Mouse (Mus musculus) layer of hippocampus, adult 18-20 months (tissue): ENCODE data around the gene Calm2. TPM values are rescaled to one million over a fixed set of nuclear protein-coding genes. Genes with fewer than 3 reads are reported as not detected.
A peak's percentile ranks its signal among the peaks of the same experiment; 100 is the strongest.

Experiments used
- DNase-seq, 2 experiments: peaks; one replicate each; pipeline ENCODE4 v3.0.0; 2022; ENCODE audit warnings: low spot score in 2 of 2
- total RNA-seq, 2 experiments: library from RNA; stranded (reverse); gene quantifications; 2 replicates each; pipeline ENCODE4 v1.2.3; 2021

Gene Calm2
- total RNA-seq, 2 experiments from 2014 or later: 2,186 to 2,300 TPM

DNA sequence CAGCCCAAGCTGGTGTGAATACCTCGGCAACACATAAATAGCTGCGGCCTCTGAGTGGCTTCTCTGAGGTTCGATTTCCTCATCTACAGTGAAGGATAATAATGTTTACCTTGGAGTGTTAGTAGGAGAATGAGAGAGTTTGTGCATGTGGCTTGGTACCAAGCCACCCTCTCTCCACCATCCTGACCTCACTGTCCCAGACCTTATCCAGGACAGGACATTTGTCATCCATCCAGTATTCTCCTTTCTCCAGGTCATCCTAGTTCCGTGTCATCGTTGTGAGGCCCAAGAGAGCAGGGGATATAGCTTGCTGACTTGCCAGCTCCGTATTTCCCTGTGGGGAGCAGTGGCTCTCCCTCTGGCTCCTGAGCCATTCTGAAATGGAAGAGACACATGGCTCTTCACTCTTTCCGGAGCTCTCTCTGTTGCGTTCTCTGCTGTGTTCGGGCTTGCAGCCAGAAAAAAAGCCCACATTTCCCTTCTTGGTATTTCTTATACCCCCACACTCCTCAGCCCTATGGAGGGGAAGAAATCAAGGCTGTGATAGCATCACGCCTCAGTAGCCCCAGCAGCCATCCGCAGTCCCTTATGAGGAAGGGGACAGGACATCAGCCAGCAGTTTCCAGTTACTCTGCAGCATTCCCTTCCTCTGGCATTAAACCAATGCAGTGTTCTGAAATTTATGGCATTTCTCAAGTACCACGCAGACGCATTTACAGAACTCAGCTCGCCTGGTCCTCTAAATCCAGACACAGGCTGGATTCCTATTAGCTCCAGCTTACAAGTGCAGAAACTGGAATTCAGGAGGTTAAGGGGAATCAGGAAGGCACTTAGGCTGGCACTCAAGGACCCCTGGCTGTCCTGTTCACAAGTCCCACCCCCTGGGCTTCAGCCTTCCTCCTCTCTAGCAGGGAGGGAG, 13.3 kb upstream of the Calm2 start:
- peak; percentile 44 to 78 for DNase-seq

DNA sequence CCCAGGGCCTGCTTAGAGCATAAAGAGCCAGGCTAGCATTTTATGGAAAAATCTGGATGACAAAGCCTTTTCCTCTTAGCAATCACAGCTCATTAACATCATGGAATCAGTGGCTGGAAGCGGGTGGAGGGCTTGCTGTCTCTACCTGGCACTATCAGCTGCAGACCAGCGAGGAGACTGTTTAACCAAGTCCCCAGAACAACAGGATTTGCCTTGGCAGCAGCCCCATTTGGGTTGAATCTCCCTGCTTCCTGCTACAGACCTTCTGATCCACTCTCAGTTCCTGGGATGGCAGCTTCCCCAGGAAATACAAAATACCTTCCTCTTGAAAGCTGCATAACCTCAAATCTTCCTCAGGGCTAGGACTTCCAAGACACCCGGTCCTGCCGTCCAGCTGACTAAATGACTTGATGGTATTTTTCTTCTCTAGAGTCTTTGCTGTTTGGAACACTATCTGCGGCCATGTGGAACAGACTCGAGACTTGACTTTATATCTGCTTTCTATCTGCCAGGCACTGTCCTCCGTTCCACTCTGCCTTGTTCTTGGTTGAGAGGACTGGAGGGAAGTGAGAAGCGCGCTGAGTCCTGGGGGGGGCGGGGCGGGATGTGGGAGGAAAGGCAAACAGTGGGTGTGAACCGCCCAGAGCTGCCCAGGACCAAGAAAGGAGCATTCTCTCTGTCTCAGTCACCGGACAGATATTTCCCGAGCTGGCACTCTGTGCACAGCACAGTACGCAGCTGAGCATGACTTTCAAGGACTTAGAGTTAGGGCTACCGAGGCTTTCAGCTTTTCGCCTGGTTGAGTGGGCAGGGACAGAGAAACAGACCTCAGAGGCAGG, 12.4 kb upstream of the Calm2 start:
- peak in 1 of 2 experiments; percentile 30 for DNase-seq

DNA sequence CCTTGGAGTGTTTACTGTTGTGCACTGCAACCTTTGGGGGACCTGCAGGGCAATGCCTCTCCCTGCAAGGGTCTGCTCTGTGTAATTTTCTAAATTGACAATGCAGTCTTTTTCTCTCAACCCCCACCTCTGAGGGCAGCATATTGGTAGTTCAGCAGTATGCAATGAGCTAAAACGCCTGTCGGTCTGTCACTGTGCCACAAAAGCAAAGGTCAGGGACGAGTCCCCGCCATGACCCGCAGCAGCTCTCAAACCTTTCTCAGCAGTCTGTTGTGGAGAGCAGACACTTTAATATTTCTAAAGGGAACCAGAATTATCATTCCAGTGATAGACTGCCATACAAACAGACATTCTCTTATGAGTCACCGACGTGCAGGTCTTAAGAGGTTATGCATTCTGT, 11.2 kb upstream of the Calm2 start:
- no peak for DNase-seq

DNA sequence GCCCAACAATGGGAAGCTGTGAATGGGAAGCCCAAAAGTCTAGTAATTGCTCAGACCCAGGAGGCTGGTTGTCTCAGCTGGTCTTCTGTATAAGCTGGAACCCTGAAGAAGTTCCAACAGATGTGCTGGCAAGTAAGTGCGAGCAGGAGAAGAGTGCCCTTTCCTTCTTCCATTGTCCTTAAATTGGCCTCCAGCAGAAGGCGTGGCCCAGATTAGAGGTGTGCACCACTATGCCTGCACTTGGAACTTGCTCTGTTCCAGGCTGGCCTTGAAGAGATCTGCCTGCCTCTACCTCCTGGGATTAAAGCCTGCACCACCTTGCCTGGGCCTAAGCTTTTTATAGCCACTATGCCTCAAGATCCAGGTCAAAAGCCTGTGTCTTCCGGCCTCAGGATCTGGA, 7.4 kb upstream of the Calm2 start:
- no peak for DNase-seq

DNA sequence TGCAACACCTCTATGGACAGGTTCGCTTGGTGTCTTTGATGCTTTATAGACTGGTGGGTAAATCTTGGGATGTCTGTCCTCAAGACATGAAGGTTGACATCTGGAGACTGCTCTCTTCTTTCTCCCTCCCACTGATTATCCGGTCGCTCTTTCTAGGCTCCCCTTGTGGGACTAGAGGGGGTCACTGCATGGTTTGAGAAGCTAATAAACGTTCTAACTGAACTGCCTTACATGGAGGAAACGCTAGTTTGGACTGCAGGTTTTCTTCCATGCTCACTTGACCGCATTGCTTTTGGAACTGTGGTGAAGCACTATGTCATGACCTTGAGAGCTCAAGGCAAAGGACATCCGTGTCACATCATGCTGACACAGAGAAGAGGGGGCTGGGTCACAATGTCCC, 6.6 kb upstream of the Calm2 start:
- no peak for DNase-seq

DNA sequence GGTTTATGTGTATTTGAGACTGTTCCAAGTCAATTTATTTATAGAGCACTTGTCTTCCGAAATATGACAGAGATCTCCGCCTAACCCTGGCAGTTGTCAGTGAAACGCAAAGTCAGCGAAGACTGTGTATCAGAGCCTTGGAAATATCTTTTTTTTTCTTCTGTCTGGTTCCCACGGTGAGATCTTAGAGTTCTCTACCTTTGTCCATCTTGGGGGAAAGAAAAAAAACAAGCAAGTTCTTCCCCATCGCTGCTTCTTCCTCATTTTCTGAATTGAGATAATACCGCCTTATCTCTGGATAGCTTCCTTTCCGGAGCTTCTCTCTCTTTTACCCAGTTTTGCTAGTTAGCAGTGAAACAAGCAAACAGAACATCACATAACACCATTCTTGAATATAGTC, 2.1 kb upstream of the Calm2 start:
- no peak for DNase-seq

DNA sequence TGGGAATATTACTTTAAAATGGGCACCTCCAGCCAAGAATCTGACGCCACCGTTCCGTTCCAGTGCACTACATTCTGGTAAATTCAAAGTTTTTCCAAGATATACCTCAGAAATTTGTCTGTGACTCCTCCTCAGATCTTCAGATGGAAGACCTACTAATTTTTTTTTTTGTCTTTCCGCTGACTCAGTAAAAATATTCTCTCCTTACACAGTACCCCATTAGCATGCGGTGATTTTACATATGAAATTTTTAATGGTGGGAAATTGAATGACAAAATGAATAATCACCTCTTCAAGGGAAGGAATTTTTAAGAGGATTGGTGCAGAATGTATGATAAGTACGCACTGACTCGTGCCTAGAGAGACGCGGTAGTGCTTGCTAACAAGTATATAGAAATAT, 1.6 kb upstream of the Calm2 start:
- DNase-seq: no peak

DNA sequence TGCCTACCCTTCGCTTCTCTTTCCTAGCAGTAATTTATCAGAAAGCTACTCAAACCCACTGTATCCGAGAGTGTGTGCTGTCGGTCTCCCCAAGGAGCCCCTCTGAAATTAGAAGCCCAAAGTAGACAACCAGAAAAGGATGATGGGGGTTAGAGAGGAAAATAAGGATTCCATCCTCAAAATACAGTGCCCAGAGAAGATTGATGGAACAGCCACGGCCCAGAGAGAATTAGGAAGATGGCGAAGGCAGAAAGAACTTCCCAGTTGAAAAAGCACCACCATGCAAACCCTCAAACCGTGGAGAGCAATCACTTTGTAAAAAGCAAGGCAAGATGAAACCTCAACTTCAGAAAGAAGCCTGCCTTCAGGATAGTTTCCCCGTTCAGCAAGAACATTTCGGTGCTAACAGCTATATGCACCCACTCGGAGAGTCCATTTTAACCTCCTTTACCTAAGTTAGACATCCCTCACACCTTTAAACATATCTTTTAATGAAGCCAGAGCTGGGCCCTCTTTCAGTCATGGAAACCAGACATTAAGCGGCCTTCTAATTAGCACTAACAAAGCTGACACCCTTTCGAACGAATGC, 971 bp upstream of the Calm2 start:
- DNase-seq: peak in 1 of 2 experiments; percentile 27

DNA sequence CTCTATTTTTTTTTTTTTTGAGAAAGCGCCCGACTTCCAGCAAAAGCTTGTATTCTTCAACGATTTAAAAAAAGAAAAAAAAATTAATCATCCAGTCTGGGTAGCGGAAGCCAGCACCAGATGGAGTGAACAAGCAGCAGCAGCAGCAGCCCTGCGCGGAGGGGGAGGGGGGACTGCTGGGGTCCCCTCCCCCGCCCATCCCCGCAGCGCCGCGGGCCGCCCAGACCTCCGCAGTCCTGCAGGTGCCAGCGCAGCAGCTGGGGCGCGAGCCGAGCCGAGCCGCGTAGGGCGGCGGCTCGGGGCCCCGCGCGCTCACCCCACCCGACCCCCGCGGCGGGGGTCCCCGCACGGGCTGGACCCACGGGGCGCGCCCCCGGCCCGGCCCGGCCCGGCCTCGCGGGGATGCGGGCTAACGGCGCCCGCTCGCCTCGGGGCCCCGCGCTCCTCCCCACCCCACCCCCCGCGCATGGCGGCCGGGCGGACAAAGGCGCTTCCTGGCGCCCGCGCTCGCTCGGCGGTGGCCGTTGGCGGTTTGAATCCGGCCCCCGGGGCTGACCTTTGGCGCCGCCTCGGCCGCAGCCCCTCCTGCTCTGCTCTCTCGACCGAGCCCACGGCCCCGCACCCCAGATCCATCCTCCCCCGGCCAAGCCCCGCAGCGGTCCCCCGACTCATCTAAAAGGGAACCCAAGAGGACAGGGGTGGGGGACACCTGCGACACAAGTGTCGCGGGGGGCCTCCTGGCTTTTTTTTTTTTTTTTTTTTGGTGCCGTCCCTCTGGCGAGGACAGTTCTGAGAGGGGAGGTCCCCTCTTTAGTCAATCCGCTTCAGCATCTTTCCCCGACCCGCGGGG, 593 bp downstream of the Calm2 start:
- DNase-seq: peak; percentile 68 to 82

DNA sequence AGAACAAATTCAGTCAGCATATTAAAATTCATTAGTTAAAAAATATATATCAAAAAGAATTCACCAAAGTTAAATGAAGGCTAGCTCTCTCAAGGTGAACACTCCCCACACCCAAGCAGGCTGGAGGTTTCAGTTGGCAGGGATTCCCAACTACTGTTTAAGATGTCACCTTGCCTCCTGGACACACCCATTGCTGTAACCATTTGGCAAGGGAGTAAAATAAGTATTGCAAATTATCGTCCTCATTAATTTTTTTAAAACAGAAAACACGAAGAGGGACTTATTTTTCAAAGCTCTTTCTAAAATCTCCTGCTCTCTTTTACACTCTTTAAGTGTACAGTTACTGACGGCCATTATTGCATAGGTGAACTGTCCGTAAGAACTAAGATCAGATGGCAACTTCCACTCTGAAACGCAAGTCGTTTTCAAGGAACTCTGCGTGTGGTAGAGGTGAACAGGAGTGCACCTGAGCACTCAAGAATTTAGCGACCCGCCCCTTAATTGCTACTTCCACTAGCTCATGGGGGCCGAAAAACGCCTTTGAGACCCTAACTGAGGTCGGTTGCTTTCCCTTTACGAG, 1.3 kb downstream of the Calm2 start:
- DNase-seq: no peak

DNA sequence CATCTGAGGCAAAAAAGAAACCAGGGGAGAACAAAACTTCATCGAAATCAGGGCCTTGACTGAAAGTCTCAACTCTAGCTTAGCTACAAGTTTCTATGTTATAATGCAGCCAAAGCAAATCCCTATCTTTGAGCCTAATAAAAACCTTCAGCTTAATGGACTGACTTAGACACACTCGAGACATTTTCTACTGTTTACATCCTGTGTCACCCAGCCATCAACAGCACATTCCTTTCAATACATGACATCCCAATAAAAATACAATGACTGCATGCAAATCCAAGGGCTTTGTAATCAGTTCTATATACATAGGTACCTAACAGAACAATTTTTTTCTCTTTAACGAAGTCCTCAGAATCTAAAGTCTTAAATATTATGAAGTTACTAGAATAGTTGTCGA, 2.0 kb downstream of the Calm2 start:
- no peak for DNase-seq

DNA sequence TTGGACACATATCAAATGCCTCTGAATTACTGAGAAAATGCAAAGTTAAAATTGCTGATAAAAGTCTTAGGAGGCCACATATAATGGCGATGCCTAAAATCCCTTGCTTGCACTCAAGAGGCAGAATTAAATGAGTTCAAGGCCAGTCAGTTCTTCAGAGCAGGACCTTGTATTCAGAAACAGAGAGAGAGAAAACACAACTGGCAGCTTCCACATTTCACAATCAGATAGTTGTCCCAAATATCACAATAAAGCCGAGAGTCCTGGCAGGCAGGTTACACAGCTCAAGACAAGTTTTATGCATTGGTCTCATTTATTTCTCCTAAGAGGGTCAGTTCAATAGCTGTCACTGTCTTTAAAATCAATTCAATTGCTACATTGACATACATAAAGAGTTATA, 5.2 kb downstream of the Calm2 start:
- DNase-seq: no peak

DNA sequence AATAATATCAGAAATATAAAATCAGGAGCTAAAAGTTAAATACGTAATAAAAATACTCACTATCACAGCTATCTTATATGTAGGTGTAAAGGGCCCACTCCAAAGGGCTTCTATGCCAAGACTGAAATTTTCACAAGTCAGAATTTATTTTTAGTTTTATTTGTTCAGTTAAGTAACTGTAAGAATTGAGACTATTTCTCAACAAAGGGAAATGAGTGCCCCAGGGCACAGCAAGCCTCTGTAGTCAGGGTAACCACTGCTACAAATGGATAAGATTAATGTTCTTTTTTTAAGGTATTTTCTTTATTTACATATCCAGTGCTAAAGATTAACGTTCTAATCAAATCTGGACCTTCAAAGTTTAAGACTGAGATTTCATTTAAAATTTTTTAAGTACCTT, 7.3 kb downstream of the Calm2 start:
- DNase-seq: no peak

DNA sequence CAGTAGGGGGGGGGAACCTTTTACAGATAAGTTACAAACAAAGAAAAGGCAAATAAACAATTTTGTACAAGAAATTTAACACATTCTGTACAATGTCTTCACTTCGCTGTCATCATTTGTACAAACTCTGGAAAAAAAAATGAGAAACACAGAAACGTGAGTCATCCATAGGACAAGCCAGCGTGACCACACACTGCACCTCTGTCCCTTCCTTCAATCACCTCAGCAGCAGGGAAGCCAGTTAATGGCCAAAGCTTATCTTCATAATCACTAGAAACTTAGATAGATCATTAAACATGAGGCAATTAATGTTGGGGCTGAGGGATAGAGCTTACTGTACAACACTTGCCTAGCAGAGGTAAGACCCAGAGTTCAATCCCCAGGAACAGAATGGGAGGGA, 12.8 kb downstream of the Calm2 start:
- DNase-seq: no peak

DNA sequence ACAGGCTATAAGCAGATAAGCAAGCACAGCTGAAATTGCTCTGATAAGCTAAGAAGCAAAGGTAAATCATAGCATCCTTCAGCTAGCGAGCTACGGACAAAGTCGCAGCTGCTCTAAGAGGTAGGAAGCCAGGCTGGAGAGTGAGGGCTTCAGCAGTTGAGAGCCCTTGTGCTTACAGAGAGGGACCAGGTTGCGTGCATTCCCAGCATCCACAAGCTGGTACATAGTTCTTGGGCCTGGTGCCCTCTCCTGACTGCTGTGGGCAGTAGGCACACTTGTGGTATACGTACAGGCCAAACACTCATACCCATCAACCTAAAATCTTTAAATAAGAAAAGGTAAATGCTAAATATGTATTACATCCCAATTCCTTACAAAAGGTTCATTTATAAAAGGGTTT, 14.0 kb downstream of the Calm2 start:
- DNase-seq: no peak

DNA sequence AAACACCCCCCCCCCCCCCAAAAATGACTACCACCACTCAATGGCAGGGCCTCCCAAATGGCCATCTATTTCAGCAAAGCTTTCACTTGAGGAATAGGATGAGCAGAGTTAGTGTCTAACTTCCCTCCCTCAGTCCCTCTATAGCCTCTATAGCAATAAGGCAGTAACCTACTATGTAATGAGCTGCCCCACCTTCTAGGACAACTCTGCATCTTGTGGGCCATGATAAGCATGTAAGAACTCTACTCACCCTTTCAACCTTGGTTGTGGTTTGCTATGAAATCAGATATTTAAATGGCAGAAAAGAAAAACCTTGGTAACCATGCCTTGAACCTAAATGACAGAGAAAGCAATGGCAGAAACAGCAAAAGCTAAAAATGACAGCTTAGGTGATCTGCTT, 14.4 kb downstream of the Calm2 start:
- DNase-seq: no peak

DNA sequence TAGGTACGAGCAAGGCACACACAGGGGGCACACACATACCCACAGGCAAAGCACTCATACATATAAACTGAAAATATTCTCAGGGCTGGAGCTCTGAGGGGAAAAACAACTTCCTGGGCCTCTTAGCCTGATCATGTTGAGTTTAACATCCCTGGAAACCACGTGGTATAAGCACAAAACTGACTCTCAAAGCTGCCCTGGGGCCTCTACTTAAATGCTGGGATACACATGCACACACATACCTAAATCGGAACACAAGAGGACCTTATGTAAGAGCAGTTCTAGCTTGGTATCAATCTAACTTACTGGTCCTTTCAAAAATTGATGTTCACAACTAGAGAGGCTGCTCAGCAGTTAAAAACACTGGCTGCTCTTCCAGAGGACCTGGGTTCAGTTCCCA, 17.3 kb downstream of the Calm2 start:
- no peak for DNase-seq

DNA sequence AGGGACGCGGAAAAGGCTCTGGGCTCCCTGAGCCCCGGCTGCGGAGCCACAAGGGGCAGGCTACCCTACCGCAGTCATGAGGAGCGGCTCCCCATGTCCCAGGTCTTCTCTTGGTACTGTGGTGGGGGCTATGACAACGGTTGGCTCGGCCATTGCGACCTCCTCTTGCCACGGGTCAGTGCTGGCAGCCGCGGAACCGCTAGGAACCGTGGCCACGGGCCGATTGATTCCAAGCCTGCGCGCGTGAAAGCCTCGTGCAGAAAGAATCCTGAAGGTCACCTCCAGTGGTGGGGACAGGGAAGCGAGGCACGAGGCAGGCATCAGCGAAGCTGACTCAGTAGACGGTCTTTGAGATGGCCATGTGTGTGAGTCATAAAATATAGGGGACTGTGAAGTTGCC, 19.2 kb downstream of the Calm2 start, which contains the start of gene Stpg4:
Gene Stpg4, minus strand, starts transcription at position 231 of the 400 bp plus-strand sequence.
- DNase-seq: no peak

DNA sequence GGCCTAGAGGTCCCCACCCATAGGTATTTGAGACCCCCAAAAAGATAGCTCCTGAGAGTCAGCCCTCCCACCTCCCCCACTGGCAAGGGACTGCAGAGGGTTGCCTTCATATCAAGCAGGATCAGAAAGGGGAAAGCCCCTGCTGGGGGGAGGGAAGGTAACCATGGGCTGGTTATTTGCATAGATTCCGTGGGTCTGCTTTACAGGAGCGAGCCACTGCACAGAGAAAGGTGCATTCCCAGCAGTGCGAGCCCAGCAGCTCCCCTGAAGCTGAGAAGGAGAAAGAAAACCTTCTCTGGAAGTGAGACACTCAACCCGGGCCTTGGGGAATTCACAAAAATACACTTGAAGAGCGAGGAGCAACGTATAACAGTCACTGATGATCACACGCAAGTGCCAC, 28.7 kb downstream of the Calm2 start:
- no peak for DNase-seq

DNA sequence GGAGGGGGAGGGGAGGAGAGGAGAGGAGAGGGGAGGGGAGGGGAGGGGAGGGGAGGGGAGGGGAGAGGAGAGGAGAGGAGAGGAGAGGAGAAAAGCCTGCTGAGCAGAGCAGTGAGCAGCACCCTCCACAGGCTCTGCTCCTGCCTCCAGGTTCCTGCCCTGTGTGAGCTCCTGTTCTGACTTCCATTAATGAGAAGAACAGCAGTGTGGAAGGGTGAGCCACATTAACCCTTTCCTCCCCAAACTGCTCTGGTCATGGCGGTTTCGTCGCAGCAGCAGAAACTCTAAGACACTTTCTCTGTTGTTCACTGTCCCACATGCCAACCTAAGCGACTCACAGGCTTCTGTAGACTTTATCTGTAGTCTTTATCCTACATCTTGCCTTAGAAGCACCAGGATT, 40.1 kb downstream of the Calm2 start:
- no peak for DNase-seq

DNA sequence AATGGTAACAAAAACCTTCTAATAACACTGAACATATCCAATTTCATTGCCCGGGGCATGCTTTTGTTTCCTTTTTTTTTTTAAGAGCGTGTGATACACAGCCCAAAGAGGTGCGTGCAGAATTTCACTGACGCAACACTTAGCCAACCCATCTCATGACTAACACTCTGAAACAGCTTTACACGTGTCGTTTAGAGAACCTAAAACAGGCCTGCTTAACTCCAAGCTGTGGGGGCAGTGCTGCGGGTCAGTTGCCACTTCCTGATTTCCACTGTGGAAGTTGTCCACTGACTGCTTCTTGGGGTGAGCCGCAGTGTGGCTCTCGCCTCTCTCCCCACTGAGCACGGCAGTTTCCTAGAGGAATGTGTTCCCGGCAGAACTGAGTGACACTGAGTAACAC, 41.2 kb downstream of the Calm2 start:
- no peak for DNase-seq
